Mouse (Mus musculus) lung, postnatal 0 days (tissue): ENCODE results near the gene 2900092C05Rik. TPM values are rescaled to one million over a fixed set of nuclear protein-coding genes. Genes with fewer than 3 reads are reported as not detected.
A peak's percentile ranks its signal among the peaks of the same experiment; 100 is the strongest.

ENCODE experiments used
- ATAC-seq: fragments of 200-750 bp; cut with Nextera tagmentation; 2 replicates; pipeline ENCODE4 v1.8.0; 2017; ENCODE audit warnings: moderate library complexity
- DNase-seq: peaks from one replicate; pipeline ENCODE4 v3.0.0-alpha.2; 2016; ENCODE audit warnings: low spot score
- H3K27ac ChIP-seq: fragments of 300-500 bp; sonication (generic); 2 replicates; pipeline ENCODE4 v1.5.1; 2014; ENCODE audit warnings: antibody characterized with exemption, mild to moderate bottlenecking, low read length, mixed read lengths
- H3K27me3 ChIP-seq: fragments of 300-500 bp; sonication (generic); replicated peaks from 2 replicates; pipeline ENCODE4 v1.6.1; 2014; ENCODE audit warnings: low read length, mixed read lengths; ENCODE audit not compliant: insufficient read depth
- H3K36me3 ChIP-seq: fragments of 300-500 bp; sonication (generic); 2 replicates; pipeline ENCODE4 v1.6.1; 2014; ENCODE audit warnings: low read length, mixed read lengths; ENCODE audit not compliant: insufficient read depth
- H3K4me1 ChIP-seq: fragments of 300-500 bp; sonication (generic); 2 replicates; pipeline ENCODE4 v1.6.1; 2014; ENCODE audit warnings: antibody characterized with exemption, low read depth, low read length, mixed read lengths; ENCODE audit not compliant: insufficient read depth
- H3K4me2 ChIP-seq: fragments of 300-500 bp; sonication (generic); replicated peaks from 2 replicates; pipeline ENCODE4 v1.6.1; 2014; ENCODE audit warnings: low read depth, mild to moderate bottlenecking, low read length, moderate library complexity, mixed read lengths
- H3K4me3 ChIP-seq: fragments of 300-500 bp; sonication (generic); 2 replicates; pipeline ENCODE4 v1.5.1; 2014; ENCODE audit warnings: low read depth, low read length
- H3K9ac ChIP-seq: fragments of 300-500 bp; sonication (generic); replicated peaks from 2 replicates; pipeline ENCODE4 v1.6.1; 2014; ENCODE audit warnings: low read depth, mild to moderate bottlenecking
- H3K9me3 ChIP-seq: fragments of 300-500 bp; sonication (generic); 2 replicates; pipeline ENCODE4 v1.6.1; 2016; ENCODE audit warnings: low read length, mixed read lengths
- CTCF ChIP-seq: IDR thresholded peaks from 2 replicates; pipeline ENCODE4 v1.5.1; 2016; ENCODE audit warnings: antibody characterized with exemption, mild to moderate bottlenecking
- EP300 ChIP-seq: IDR thresholded peaks from 2 replicates; pipeline ENCODE4 v1.6.1; 2016; ENCODE audit warnings: antibody characterized with exemption, mild to moderate bottlenecking, control low read depth
- WGBS: fragments of 180-500 bp; shearing (Covaris S2); extraction: QIAGEN DNeasy Blood & Tissue Kit; methylation state at CpG from one replicate; pipeline ENCODE4 v1.1.7; 2014; 5-methylcytosine and 5-hydroxymethylcytosine counted together
- polyA plus RNA-seq: library from polyadenylated mRNA; unstranded; fragments of >200 nt; fragmentation: Nextera tagmentation; extraction: Ambion mirVana; gene quantifications from 2 replicates; pipeline ENCODE4 v1.2.1, GENCODE M21; 2015

Gene 2900092C05Rik
- polyA plus RNA-seq, result not detected in 2 replicates

GRCm38 (mm10) chr7:12512217-12512616, at the start of gene 2900092C05Rik:
Gene 2900092C05Rik, plus strand, starts transcription at chr7:12512517.
- WGBS, result 34% methylated on average over 2 of the region's 2 CpGs
- no peak for DNase-seq
- H3K4me3 ChIP-seq, result no peak within 1 kb of the TSS

GRCm38 (mm10) chr7:12478158-12479008, 33.9 kb upstream of the 2900092C05Rik start, which contains the start of gene Zfp606:
Gene Zfp606, plus strand, starts transcription at chr7:12478293.
- H3K9me3 ChIP-seq, result peaks cover 2% of the 10 kb centered on the region; the same call in 1 of the 2 replicates
- TF ChIP-seq CTCF, result peak; percentile 22
- TF ChIP-seq EP300, result no peak
- peak within 1 kb of the TSS; percentile 97 for H3K9ac ChIP-seq
- 0 out of 2 replicates have a peak, but pooled peaks cover 4% of the 10 kb centered on the region for H3K4me1 ChIP-seq
- 2% methylated on average over 52 of the region's 53 CpGs for WGBS
- H3K4me2 ChIP-seq, result peak within 1 kb of the TSS; percentile 65
- DNase-seq (peak; percentile 97), ATAC-seq (peak; percentile 100)
- H3K27me3 ChIP-seq, result no peaks in the 10 kb centered on the region
- H3K27ac ChIP-seq, result peak within 1 kb of the TSS; percentile 89
- peaks cover 24% of the 10 kb centered on the region for H3K36me3 ChIP-seq
- peak within 1 kb of the TSS; percentile 98 for H3K4me3 ChIP-seq

More at GRCm38 (mm10) chr7:12512217-12512616, at the start of gene 2900092C05Rik:
- no peak within 1 kb of the TSS for H3K4me2 ChIP-seq
- no peaks in the 10 kb centered on the region for H3K9me3 ChIP-seq
- H3K27ac ChIP-seq, result no peak within 1 kb of the TSS
- no peak for ATAC-seq
- H3K9ac ChIP-seq, result no peak within 1 kb of the TSS
- TF ChIP-seq CTCF, result no peak
- no peak for TF ChIP-seq EP300
- no peaks in the 10 kb centered on the region for H3K4me1 ChIP-seq
- H3K27me3 ChIP-seq, result no peaks in the 10 kb centered on the region
- no peaks in the 10 kb centered on the region for H3K36me3 ChIP-seq

- no peak for DNase-seq
- no peaks in the 10 kb centered on the region for H3K27me3 ChIP-seq
- peak overlapping the region; percentile 89; the same call in 1 of the 2 replicates for H3K27ac ChIP-seq
- H3K4me3 ChIP-seq, result peak overlapping the region; percentile 98
- H3K9me3 ChIP-seq, result peaks cover 2% of the 10 kb centered on the region; the same call in 1 of the 2 replicates
- peak overlapping the region; percentile 65 for H3K4me2 ChIP-seq
- peak overlapping the region; percentile 97 for H3K9ac ChIP-seq
- H3K36me3 ChIP-seq, result peaks cover 30% of the 10 kb centered on the region
- H3K4me1 ChIP-seq, result 0 out of 2 replicates have a peak, but pooled peaks cover 4% of the 10 kb centered on the region
- TF ChIP-seq EP300, result no peak
- no peak for TF ChIP-seq CTCF
- WGBS, result 2% methylated on average over 7 of the region's 8 CpGs
- no peak for ATAC-seq
Measured at GRCm38 (mm10) chr7:12479009-12479346, 33.3 kb upstream of the 2900092C05Rik start.

- 64% methylated on average over 4 of the region's 4 CpGs for WGBS
- no peak overlapping the region for H3K27ac ChIP-seq
- no peak overlapping the region for H3K9ac ChIP-seq
- H3K36me3 ChIP-seq, result peaks cover 35% of the 10 kb centered on the region
- H3K4me1 ChIP-seq, result 0 out of 2 replicates have a peak, but pooled peaks cover 4% of the 10 kb centered on the region
- DNase-seq (no peak), ATAC-seq (no peak)
- peaks cover 2% of the 10 kb centered on the region; the same call in 1 of the 2 replicates for H3K9me3 ChIP-seq
- H3K27me3 ChIP-seq, result no peaks in the 10 kb centered on the region
- peak overlapping the region; percentile 65 for H3K4me2 ChIP-seq
- TF ChIP-seq CTCF (no peak), EP300 (no peak)
- H3K4me3 ChIP-seq, result 0 out of 2 replicates have a peak overlapping the region, but pooled peaks have one; percentile 98
Measured at GRCm38 (mm10) chr7:12479525-12479924, 32.8 kb upstream of the 2900092C05Rik start.

- H3K36me3 ChIP-seq, result peaks cover 61% of the 10 kb centered on the region
- TF ChIP-seq CTCF, result no peak
- no peak for TF ChIP-seq EP300
- H3K9me3 ChIP-seq, result peaks cover 7% of the 10 kb centered on the region; the same call in 1 of the 2 replicates
- H3K27ac ChIP-seq, result no peak overlapping the region
- DNase-seq, result no peak
- H3K4me1 ChIP-seq, result 0 out of 2 replicates have a peak, but pooled peaks cover 4% of the 10 kb centered on the region
- no peak overlapping the region for H3K4me2 ChIP-seq
- H3K9ac ChIP-seq, result no peak overlapping the region
- 93% methylated on average over 6 of the region's 6 CpGs for WGBS
- H3K27me3 ChIP-seq, result no peaks in the 10 kb centered on the region
- no peak overlapping the region for H3K4me3 ChIP-seq
- no peak for ATAC-seq
Measured at GRCm38 (mm10) chr7:12483771-12484170, 28.5 kb upstream of the 2900092C05Rik start.

GRCm38 (mm10) chr7:12485956-12486355, 26.4 kb upstream of the 2900092C05Rik start:
- Histone ChIP-seq H3K36me3 (peaks cover 78% of the 10 kb centered on the region), H3K27ac (no peak overlapping the region), H3K4me2 (no peak overlapping the region), H3K4me3 (no peak overlapping the region), H3K9me3 (peaks cover 20% of the 10 kb centered on the region), H3K27me3 (no peaks in the 10 kb centered on the region), H3K9ac (no peak overlapping the region), H3K4me1 (no peaks in the 10 kb centered on the region)
- DNase-seq (no peak), ATAC-seq (no peak)
- TF ChIP-seq CTCF (no peak), EP300 (no peak)
- 93% methylated on average over 1 of the region's 1 CpGs for WGBS
